Mouse (Mus musculus): ENCODE data around the gene Edrf1. TPM values are rescaled to one million over a fixed set of nuclear protein-coding genes. Genes with fewer than 3 reads are reported as not detected.

Gene Edrf1
- total and polyA plus RNA-seq, 3 experiments, result 10.0 to 20.6 (median 19.3) TPM

GRCm38 (mm10) chr7:133607331-133607730, 30.0 kb upstream of the Edrf1 start:
- Histone ChIP-seq H3K9ac (ENCODE audit: insufficient read depth, low read depth) (no peak overlapping the region), H3K4me2 (ENCODE audit: insufficient read depth, low read depth, poor library complexity, severe bottlenecking) (no peak overlapping the region), H3K27me3 (replicated peaks) (peaks cover 80% of the 10 kb centered on the region), H3K4me1 (ENCODE audit: control insufficient read depth in 1 of 2, insufficient read depth in 2 of 2) (no peaks in the 10 kb centered on the region), H3K36me3 (replicated peaks in 1 of 2; ENCODE audit: control insufficient read depth in 1 of 2, insufficient read depth in 1 of 2, low read length in 1 of 2) (no peaks in the 10 kb centered on the region), H3K4me3 (replicated peaks in 1 of 3; ENCODE audit: low read depth in 2 of 3, low read length in 2 of 3, poor library complexity in 1 of 3) (no peak overlapping the region), H3K27ac (ENCODE audit: insufficient read depth, low read depth) (no peak overlapping the region), H3K9me3 (replicated peaks; ENCODE audit: low read length) (no peaks in the 10 kb centered on the region), H3K79me2 (replicated peaks; ENCODE audit: control insufficient read depth, extremely low read depth, insufficient read depth, poor library complexity, severe bottlenecking) (no peaks in the 10 kb centered on the region)
- in situ Hi-C loops (cut with MboI; ENCODE audit: low pct_ligation_motif_present, low pct_unique_long_range_greater_than_20kb, low sequenced_read_pairs) (loop anchor here (25.0 kb wide), 1 partner anchor 570 kb away; no protein-coding TSS in a partner anchor), dilution Hi-C loops (cut with MboI; ENCODE audit: extremely low pct_ligation_motif_present, extremely low pct_unique_long_range_greater_than_20kb, low sequenced_read_pairs) (no loop called here)
- no peak for DNase-seq (ENCODE audit: extremely low read depth)
- no peak for TF ChIP-seq CHD2 (IDR thresholded peaks at IDR 0.05; ENCODE audit: low read length)
- no peak for TF ChIP-seq MEF2A (IDR thresholded peaks at IDR 0.05; ENCODE audit: borderline replicate concordance, low read depth, low read length)
- TF ChIP-seq RAD21 (IDR thresholded peaks at IDR 0.05; ENCODE audit: low read depth, low read length), result no peak
- no peak for TF ChIP-seq CTCF (conservative IDR thresholded peaks at IDR 0.05 in 1 of 2, IDR thresholded peaks at IDR 0.05 in 1 of 2; ENCODE audit: low read depth in 2 of 2, low read length in 2 of 2)
- no peak for TF ChIP-seq EP300 (IDR thresholded peaks at IDR 0.05; ENCODE audit: low read length)
- TF ChIP-seq PAX5 (IDR thresholded peaks at IDR 0.05; ENCODE audit: low read length), result no peak
- no peak for TF ChIP-seq MYC (IDR thresholded peaks at IDR 0.05; ENCODE audit: low read depth, low read length)
- no peak for TF ChIP-seq JUND (conservative IDR thresholded peaks at IDR 0.05; ENCODE audit: low read depth, low read length)
- TF ChIP-seq ZNF384 (IDR thresholded peaks at IDR 0.05; ENCODE audit: low read depth, low read length), result no peak
- no peak for TF ChIP-seq JUN (IDR thresholded peaks at IDR 0.05; ENCODE audit: insufficient read depth, low read depth, low read length)
- no peak for TF ChIP-seq ELF1 (IDR thresholded peaks at IDR 0.05; ENCODE audit: low read depth, low read length)
- no peak for TF ChIP-seq ZC3H11A (IDR thresholded peaks at IDR 0.05; ENCODE audit: low read depth, low read length)
- TF ChIP-seq MAX (IDR thresholded peaks at IDR 0.05; ENCODE audit: low read length), result no peak
- no peak for TF ChIP-seq SMC3 (IDR thresholded peaks at IDR 0.05; ENCODE audit: low read depth, low read length)
- no peak for TF ChIP-seq USF1 (IDR thresholded peaks at IDR 0.05; ENCODE audit: low read depth, low read length)
- no peak for TF ChIP-seq RCOR1 (conservative IDR thresholded peaks at IDR 0.05; ENCODE audit: low read depth, low read length)

DNA sequence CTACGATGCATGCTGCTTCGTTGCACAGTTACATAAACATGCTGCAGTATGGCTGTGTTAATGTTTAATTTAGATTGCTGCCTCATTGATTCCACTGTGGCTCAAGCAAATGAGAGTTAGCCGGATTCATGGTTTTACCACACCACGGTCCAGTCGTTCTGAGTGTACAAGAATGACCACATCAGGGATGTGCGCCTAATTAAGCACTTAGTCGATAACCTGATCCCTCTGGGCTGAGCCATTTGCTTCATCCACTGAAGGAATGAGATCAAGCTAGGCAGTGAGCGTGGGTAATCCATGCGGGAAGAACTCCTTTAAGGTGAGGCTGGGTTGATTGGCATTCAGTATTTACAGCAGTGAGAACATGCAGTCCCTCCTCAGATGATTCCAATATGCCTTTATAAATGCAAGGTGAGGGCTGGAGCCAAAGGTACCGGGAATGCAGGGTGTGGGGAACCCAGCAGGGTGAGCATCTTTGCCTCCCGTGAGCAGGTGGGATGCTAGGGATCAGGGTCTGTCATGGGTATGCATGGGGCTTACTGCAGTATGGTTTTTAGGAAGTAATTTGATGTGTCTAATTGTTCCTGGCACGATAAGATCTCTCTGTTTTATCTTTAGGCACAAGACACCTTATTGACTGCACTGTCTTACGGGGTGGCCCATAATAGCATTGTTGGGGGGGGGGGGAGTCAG, 29.3 kb upstream of the Edrf1 start:
- H3K4me3 ChIP-seq (replicated peaks in 1 of 3; ENCODE audit: low read depth in 2 of 3, low read length in 2 of 3, poor library complexity in 1 of 3), result no peak overlapping the region
- no peak overlapping the region for H3K4me2 ChIP-seq (ENCODE audit: insufficient read depth, low read depth, poor library complexity, severe bottlenecking)
- H3K9me3 ChIP-seq (replicated peaks; ENCODE audit: low read length), result no peaks in the 10 kb centered on the region
- no peaks in the 10 kb centered on the region for H3K79me2 ChIP-seq (replicated peaks; ENCODE audit: control insufficient read depth, extremely low read depth, insufficient read depth, poor library complexity, severe bottlenecking)
- no peaks in the 10 kb centered on the region for H3K4me1 ChIP-seq (ENCODE audit: control insufficient read depth in 1 of 2, insufficient read depth in 2 of 2)
- no peak overlapping the region for H3K27ac ChIP-seq (ENCODE audit: insufficient read depth, low read depth)
- TF ChIP-seq CHD1 (IDR thresholded peaks at IDR 0.05; ENCODE audit: low read depth, low read length) (no peak), ETS1 (conservative IDR thresholded peaks at IDR 0.05; ENCODE audit: low read depth, low read length) (no peak)
- no peak for DNase-seq (ENCODE audit: extremely low read depth)
- no peaks in the 10 kb centered on the region for H3K36me3 ChIP-seq (replicated peaks in 1 of 2; ENCODE audit: control insufficient read depth in 1 of 2, insufficient read depth in 1 of 2, low read length in 1 of 2)
- peaks cover 86% of the 10 kb centered on the region for H3K27me3 ChIP-seq (replicated peaks)
- dilution Hi-C loops (cut with MboI; ENCODE audit: extremely low pct_ligation_motif_present, extremely low pct_unique_long_range_greater_than_20kb, low sequenced_read_pairs) (no loop called here), in situ Hi-C loops (cut with MboI; ENCODE audit: low pct_ligation_motif_present, low pct_unique_long_range_greater_than_20kb, low sequenced_read_pairs) (loop anchor here (25.0 kb wide), 1 partner anchor 571 kb away; no protein-coding TSS in a partner anchor)
- H3K9ac ChIP-seq (ENCODE audit: insufficient read depth, low read depth), result no peak overlapping the region
